Mouse (Mus musculus): ENCODE measurements around the gene Plbd2.

Gene Plbd2

GRCm38 (mm10) chr5:120503144-120503795 lies at the start of gene Plbd2:
Gene Plbd2, minus strand, starts transcription at chr5:120503625.
- peak; percentile 59 to 66 for DNase-seq (ENCODE audit: low read depth in 2 of 2, low spot score in 2 of 2)

GRCm38 (mm10) chr5:120550673-120551072 lies 47.2 kb upstream of the Plbd2 start:
- no peak for DNase-seq (ENCODE audit: low read depth in 2 of 2, low spot score in 2 of 2)

GRCm38 (mm10) chr5:120550137-120550536 lies 46.7 kb upstream of the Plbd2 start:
- no peak for DNase-seq (ENCODE audit: low read depth in 2 of 2, low spot score in 2 of 2)

GRCm38 (mm10) chr5:120548236-120548850 lies 44.9 kb upstream of the Plbd2 start:
- DNase-seq (ENCODE audit: low read depth in 2 of 2, low spot score in 2 of 2): no peak

- no peak for DNase-seq (ENCODE audit: low read depth in 2 of 2, low spot score in 2 of 2)
Measured at GRCm38 (mm10) chr5:120536632-120537031, 33.2 kb upstream of the Plbd2 start.

- DNase-seq (ENCODE audit: low read depth in 2 of 2, low spot score in 2 of 2): no peak
Measured at GRCm38 (mm10) chr5:120536046-120536445, 32.6 kb upstream of the Plbd2 start.

GRCm38 (mm10) chr5:120534686-120535075 lies 31.3 kb upstream of the Plbd2 start:
- no peak for DNase-seq (ENCODE audit: low read depth in 2 of 2, low spot score in 2 of 2)

GRCm38 (mm10) chr5:120534071-120534685 lies 30.8 kb upstream of the Plbd2 start:
- no peak for DNase-seq (ENCODE audit: low read depth in 2 of 2, low spot score in 2 of 2)

GRCm38 (mm10) chr5:120531631-120532030 lies 28.2 kb upstream of the Plbd2 start:
- DNase-seq (ENCODE audit: low read depth in 2 of 2, low spot score in 2 of 2): no peak

GRCm38 (mm10) chr5:120527296-120527964 lies 24.0 kb upstream of the Plbd2 start:
- DNase-seq (ENCODE audit: low read depth in 2 of 2, low spot score in 2 of 2): no peak

- DNase-seq (ENCODE audit: low read depth in 2 of 2, low spot score in 2 of 2): no peak
Measured at GRCm38 (mm10) chr5:120526311-120526710, 22.9 kb upstream of the Plbd2 start.

GRCm38 (mm10) chr5:120525737-120526136 lies 22.3 kb upstream of the Plbd2 start:
- DNase-seq (ENCODE audit: low read depth in 2 of 2, low spot score in 2 of 2): no peak

GRCm38 (mm10) chr5:120524736-120525135 lies 21.3 kb upstream of the Plbd2 start:
- no peak for DNase-seq (ENCODE audit: low read depth in 2 of 2, low spot score in 2 of 2)

- DNase-seq (ENCODE audit: low read depth in 2 of 2, low spot score in 2 of 2): peak in 1 of 2 experiments; percentile 46
Measured at GRCm38 (mm10) chr5:120522649-120523048, 19.2 kb upstream of the Plbd2 start.

- DNase-seq (ENCODE audit: low read depth in 2 of 2, low spot score in 2 of 2): no peak
Measured at GRCm38 (mm10) chr5:120517552-120517951, 14.1 kb upstream of the Plbd2 start.

GRCm38 (mm10) chr5:120516221-120516984 lies 13.0 kb upstream of the Plbd2 start:
- no peak for DNase-seq (ENCODE audit: low read depth in 2 of 2, low spot score in 2 of 2)

GRCm38 (mm10) chr5:120515451-120515850 lies 12.0 kb upstream of the Plbd2 start:
- DNase-seq (ENCODE audit: low read depth in 2 of 2, low spot score in 2 of 2): no peak

- no peak for DNase-seq (ENCODE audit: low read depth in 2 of 2, low spot score in 2 of 2)
Measured at GRCm38 (mm10) chr5:120514754-120515153, 11.3 kb upstream of the Plbd2 start.

- no peak for DNase-seq (ENCODE audit: low read depth in 2 of 2, low spot score in 2 of 2)
Measured at GRCm38 (mm10) chr5:120514031-120514677, 10.7 kb upstream of the Plbd2 start.

- no peak for DNase-seq (ENCODE audit: low read depth in 2 of 2, low spot score in 2 of 2)
Measured at GRCm38 (mm10) chr5:120512911-120513555, 9.6 kb upstream of the Plbd2 start.
